Mouse (Mus musculus) brain, embryonic 14.5 days (tissue): ENCODE results near the gene Ctf2.

Experiments used
- CTCF ChIP-seq: fragments of 200-500 bp; IDR thresholded peaks from 2 replicates; pipeline ENCODE4 v1.5.1; 2012; ENCODE audit warnings: inconsistent platforms, mild to moderate bottlenecking, moderate library complexity, borderline replicate concordance; ENCODE audit not compliant: insufficient read depth, insufficient read length; ENCODE audit errors: extremely low read depth
- POLR2A ChIP-seq: fragments of 200-500 bp; IDR thresholded peaks from 2 replicates; pipeline ENCODE4 v1.6.1; 2012; ENCODE audit warnings: mild to moderate bottlenecking, inconsistent platforms, borderline replicate concordance; ENCODE audit not compliant: poor library complexity, insufficient read depth, insufficient read length, severe bottlenecking; ENCODE audit errors: extremely low read depth

- TF ChIP-seq POLR2A (no peak), CTCF (no peak)
Measured at GRCm38 (mm10) chr7:127671880-127672774, 59.8 kb downstream of the Ctf2 start.
